Mouse (Mus musculus) ES-E14 (cell line): ENCODE results near the gene Rmi2.

Experiments
- MAFK ChIP-seq: IDR thresholded peaks from 2 replicates; pipeline ENCODE4 v1.6.1; 2014; ENCODE audit warnings: mild to moderate bottlenecking, low read depth, low read length, inconsistent platforms; ENCODE audit not compliant: insufficient read depth
- ZC3H11A ChIP-seq: IDR thresholded peaks from 2 replicates; pipeline ENCODE4 v1.6.1; 2012; ENCODE audit warnings: low read depth, mild to moderate bottlenecking, inconsistent platforms, low read length, borderline replicate concordance

DNA sequence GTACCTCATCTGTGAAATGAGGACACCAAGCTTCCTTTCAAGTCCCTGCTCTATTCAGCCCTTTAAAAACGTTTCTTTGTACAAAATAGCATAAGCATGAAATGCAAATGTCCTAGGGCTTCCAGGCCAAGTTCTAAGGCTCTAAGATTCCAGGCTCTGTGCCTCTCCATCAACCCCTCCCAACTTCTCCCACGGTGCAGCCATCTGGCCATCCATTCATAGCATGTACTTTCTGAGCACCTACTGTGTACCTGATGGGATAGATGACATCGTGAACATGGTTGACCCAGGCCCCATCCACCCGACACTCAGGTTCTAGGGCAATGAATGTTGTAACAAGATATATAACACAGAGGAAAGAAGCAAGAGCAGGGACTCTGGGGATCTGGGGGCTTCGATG is 88.7 kb downstream of the Rmi2 start:
- no peak for TF ChIP-seq MAFK
- TF ChIP-seq ZC3H11A, result no peak
